Mouse (Mus musculus) cerebellum, adult 11-12 months (tissue): ENCODE data around the gene Tbc1d1.
A peak's percentile ranks its signal among the peaks of the same experiment; 100 is the strongest.

Experiments
- DNase-seq: peaks from one replicate; pipeline ENCODE4 v3.0.0; 2022

Gene Tbc1d1

DNA sequence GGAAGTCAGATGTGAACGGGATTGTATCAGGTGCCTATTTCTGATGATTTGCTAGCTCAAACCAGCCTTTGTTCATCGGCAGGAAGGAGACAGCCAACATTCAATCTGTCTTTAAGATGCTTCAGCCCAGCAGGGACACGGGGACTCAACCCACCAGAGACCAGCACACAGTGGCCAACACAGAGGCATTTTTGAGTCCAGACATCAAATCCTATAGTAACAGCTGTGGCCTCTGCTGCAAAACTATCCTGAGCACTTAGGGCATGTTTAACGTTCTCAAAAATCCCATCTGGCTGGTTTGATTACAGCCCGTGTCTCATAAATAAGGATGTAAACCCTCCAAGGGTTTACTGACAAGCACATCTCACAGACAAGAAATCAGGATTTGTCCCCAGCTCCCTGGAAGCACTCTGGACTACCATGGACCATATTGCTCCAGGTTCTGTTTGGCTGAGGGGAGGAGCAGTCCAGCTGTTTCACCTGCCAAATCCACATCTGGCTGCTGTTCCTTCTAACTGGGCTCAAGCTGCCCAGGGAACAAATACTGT lies 207.8 kb downstream of the Tbc1d1 start:
- no peak for DNase-seq

DNA sequence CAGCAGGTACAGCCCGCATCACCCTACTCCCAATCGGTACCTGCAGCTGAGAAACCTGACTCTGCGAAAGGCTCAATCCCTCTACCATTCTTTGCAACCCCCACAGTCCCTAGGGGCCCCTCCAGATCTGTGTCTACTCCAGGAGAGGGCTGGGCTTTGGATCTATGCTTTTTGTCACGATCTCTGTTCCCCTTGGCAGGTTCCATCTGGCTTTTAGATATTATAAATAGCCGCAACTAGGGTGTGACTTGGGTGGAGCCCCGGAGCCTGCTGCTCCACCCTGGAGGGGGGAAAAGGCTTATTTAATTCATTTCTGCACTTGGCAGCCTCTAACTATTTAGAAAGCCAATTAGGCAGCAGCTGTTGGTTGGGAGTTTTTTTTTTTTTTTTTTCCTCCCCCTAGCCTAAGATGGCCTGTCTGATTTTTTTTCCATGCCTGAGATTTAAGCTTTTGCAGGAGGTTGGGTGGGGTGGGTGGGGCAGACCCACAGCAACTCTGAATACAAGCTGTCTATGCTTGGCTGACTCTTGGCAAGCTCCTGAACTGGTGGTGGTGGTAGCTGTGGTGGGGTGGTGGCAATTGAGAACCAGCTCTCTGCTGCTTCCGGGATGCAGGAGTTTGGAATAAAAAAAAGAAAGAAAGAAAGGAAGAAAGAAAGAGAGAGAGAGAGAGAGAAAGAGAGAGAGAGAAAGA lies 208.5 kb downstream of the Tbc1d1 start:
- no peak for DNase-seq

DNA sequence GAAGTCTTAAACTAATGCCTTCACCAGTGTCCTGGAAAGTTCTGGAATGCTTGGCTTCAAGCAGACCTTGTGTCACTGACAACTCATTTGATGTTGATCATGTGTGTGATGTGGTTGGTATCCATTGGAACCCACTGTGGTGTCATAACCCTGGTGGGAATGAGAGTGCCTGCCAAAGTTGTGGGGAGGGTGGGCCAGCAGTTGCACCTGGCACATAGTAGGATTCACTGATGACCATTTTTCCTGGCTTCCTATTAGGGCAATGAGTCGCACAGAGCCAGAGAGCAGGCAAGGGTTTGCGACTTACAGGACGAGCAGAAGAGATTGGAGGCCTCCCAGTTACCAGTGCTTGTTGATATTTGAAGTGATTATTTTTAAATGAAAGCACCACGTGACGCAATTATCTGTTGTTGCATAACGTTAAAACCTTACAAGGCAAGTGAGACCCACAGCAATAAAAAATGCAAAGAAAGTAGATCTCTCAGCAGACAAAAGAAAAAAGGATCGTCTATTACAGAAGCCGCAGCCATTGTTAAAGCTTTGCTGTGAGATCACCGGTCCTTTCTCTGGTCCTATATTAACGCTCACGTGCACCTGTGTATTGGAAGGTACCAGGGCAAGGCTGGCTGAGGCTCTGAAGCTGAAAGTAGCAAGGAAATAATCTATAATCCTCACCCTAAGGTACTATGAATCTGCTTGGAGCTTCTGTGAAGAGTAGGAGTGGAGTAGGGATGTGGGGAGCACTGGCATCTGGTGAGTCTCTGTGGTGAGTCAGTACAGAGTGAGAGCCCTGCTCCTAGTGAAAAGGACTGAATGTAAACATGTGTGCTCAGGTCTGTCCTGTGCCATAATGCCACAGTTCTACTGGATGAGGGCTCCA lies 209.3 kb downstream of the Tbc1d1 start:
- no peak for DNase-seq

DNA sequence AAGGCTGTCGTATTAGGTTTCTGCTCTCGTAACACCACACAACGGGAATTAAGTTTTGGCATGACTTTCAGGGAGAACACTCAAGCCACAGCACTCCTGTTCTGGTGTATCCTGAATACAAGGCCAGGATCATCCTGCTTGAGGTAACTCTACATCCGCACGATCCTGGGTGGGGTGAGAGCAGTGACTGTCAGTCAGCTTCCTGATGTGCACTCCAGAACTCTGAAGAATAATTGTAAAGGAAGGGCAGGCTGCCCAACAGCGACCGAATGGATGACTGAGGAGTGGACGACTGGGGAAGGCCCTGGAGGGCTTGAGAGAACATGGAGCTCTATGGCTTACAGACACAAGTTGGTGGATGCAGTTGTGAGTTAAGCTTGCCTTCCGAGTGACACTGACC lies 210.0 kb downstream of the Tbc1d1 start:
- no peak for DNase-seq

DNA sequence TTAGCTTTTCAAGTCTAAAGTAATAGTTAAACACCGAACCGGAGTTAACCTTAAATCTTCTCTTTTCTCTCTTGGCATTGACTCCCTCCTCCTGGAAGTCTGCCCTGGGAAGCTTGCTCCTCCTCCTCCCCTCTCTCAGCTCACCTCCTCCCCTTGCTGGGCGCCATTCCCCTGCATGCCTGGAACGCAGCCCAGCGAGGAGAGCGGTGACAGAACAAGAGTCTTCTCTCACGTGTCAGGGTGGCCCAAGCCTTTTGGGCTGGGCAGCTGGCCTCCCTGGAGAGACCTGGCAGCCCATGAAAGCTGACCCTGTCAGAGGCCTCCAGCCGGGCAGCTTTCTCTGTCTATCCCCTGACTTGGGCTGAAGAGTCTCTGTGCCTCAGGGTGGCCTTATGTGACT lies 211.3 kb downstream of the Tbc1d1 start:
- peak; percentile 15 for DNase-seq

DNA sequence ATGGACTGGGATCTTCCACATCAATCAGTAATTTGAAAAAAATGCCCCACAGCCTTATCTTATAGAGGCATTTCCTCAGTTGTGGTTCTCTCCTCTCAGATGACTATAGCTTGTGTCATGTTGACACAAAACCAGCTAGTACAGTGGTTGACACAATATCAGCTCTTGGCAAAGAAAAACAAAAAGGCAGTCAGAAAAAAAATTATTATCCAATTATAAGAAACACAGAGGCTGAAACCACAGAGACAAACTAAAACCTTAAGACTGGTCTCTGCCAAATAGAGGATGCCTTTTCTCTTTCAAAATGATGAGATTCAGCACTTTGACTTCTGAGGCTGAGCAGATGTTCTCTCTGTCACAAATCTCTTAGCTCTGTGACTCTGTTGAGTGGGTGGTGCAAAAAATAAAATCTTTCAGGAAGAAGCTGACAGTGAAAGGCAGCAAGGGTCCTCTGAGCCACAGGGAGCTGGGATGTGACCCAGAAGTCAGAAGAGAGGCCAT lies 215.3 kb downstream of the Tbc1d1 start:
- DNase-seq: no peak

DNA sequence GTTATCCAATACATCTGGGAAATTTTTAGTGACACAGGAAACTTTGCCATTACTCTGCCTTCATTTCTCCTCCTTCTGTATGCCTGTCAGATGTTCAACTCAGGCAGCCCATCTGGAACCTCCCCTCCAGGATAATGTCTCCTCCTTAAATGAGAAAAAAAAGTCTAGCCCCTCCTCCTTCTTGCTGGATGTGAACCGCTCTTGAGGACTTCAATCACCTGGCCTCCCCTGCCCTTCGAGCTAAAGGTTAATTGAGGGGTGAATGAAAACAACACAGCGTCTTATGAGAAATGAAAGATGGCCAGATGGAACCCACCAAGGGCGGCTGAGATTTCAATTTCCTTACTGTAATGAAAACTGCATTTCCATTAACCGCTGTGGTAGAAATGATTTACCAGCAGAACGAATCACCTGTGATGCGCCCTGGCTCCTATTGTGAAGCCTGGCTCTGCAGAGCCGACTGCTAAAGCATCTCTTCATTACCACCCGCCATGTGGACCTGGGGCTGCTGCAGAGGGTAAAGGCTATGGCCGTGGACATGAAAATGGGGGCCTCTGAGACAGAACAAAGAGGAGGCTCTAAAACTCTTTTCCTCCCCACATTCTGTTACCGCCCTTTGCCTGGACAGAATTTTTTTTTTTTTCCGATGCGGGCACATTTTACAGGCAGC lies 216.3 kb downstream of the Tbc1d1 start:
- DNase-seq: no peak

DNA sequence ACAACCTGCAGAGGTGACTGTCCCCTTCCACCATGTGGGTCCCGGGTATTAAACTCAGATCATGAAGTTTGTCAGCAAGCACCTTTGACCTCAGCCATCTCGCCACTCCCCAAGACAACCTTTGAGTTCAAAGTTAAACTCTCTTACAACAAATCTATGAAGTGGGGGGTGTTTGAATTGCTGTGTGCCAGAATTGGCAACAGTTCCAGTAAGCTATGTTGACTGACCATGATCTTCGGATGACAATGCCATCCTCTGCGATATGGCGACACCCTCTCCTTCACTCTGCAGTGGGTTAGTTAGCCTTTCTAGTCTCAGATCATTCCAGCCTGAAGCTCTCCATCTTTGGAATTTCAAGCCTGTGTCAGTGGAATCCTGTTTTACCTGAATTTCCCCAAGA lies 217.6 kb downstream of the Tbc1d1 start:
- DNase-seq: no peak

DNA sequence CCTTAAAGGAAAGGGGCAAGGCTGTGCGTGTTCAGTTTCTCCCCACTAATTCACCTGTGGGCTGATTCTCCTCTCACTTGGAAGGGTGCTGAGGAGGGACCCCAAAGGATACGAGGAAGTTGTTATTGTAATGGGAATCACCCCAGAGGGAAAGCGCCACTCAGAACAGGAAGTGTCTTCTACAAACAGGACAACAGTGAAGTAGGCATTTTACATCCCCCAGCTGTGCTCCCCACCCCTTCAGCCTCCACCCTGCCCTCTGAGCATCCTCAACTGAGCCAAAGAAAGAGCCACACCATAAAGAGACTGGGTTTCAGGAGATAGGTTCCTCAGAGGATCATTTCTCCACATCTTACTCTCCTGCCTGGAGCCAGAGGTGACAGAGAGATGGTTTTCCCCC lies 219.7 kb downstream of the Tbc1d1 start:
- DNase-seq: no peak

DNA sequence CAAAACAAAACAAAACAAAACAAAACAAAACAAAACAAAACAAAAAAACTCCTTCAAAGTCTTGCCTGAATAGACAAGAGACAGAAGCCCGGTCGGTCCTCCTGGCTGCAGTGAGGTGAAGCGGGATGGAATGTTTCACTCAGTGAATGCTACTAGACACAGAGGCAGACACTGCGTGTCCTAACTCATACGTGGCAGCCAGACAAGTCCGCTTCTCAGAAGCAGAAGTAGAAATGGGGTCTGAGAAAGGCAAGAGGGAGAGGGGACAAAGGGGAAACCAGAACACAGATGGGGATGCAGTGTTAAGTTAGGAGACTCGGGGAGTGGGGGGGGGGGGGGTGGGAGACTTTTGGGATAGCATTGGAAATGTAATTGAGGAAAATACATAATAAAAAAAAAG lies 220.4 kb downstream of the Tbc1d1 start:
- DNase-seq: no peak

DNA sequence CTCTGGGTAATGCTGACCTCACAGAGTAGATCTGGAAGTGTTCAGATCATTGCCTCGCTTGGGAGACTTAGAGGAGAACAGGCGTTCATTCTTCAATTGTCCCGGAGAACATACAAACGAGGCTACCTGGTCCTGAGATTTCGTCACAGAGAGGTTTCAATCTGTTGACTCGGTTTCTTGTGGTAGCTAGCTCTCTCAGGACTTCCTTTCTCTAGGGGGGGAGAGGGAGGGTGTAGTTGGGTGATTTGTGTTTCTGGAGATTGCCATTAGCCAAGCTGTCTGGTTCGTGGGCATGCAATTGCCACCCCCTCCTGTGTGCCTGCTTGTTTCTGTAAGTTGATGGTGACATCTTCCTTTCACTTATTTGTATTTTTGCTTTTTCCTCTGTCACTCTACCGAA lies 221.6 kb downstream of the Tbc1d1 start:
- no peak for DNase-seq

DNA sequence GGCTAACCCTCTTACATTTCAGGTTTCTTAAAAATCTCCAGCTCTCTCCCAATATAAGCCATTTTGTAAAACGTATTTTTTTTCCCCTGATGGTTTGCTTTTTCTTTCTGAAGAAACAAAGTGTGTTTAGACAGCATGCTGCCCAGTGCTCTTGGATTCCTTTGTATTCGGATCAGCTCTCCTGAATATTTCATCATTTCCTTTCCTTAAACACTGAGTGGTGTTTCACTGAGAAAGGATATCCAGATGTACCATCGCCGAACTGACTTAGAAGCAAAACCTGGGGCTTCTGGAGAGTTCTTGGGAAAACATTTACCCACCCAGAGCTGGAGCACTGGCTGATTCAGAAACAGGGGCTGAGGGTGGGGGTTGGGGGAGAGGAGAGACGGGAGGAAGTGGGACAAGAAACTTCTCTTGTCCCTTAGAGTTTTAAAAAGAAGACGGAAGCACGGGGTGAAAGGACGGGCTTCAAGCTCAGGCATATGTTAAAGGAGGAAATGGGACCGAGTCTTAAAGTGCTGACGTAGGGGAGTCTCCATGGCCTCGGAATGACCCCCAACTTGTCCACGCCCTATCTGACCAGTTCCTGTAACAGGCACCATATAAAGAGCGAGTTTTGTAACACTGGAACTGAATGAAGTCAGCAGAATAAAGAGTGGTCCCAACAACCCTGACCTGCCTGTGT lies 222.6 kb downstream of the Tbc1d1 start:
- no peak for DNase-seq

DNA sequence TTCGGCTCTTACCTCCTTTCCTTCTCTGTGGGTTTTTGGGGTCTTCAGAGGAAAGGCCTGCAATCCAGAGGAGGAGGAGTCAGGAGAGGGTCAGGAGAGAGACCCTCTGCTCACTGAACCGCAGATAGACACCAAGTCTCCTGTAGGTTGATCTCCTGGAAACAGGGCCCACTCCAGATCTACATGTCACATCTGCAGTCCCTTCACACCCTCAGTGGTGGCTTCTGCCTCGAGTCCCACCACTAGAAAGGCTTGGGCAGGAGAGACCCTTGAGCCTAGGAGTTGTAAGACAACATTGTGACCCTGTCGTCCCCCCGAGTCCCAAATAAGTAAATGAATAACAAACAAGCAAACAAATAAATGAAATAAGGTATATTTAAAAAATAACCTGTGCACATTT lies 223.7 kb downstream of the Tbc1d1 start:
- DNase-seq: no peak

DNA sequence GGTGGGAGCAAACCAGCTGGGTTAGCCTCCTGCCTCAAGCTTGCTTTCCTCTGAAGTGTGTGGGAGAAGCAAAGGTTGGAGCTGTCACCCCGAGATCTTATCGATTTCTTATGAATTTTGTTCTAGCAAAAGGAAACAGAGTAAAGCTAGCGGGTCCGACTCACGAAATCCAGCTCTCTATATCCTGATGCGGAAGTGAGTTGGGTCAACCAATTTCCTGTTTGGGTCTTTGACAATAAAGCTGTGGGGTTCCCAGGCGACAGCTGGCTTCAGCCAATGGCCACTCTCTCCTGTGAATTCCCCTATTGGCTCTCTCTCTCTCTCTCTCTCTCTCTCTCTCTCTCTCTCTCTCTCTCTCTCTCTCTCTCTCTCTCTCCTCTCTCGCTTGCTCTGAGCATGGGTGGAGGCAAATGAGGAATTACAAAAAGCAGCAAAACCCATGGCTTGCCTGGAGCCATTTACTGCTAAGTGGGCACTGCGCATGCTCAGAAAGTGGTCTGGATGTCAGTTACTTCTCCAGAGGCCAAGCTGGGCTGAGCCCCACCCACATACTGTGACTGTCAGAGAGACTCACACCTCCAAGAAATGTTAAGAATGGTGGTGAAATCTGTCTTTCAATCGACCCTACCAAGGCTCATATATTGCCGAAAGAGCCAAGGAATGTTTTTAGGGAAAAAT lies 224.7 kb downstream of the Tbc1d1 start:
- no peak for DNase-seq

DNA sequence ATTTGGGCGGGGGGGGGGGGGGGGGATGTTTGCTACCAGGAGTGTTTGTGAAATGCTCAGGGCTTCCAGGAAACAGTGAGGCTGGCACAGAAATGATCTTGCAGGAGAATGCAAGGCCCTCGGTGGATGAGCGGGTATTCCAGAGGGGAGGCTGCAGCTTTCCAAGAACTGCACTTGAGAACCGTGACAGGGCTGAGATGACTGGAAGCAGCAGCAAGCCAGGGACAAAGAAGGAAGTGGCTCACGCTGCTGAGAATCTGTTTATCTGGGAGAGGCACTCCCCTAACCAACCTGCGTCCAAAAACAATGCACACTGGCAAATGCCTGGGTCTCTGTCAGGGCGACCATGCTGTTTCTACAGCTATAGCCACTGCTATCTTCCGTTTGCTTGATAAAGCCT lies 225.4 kb downstream of the Tbc1d1 start:
- DNase-seq: no peak

DNA sequence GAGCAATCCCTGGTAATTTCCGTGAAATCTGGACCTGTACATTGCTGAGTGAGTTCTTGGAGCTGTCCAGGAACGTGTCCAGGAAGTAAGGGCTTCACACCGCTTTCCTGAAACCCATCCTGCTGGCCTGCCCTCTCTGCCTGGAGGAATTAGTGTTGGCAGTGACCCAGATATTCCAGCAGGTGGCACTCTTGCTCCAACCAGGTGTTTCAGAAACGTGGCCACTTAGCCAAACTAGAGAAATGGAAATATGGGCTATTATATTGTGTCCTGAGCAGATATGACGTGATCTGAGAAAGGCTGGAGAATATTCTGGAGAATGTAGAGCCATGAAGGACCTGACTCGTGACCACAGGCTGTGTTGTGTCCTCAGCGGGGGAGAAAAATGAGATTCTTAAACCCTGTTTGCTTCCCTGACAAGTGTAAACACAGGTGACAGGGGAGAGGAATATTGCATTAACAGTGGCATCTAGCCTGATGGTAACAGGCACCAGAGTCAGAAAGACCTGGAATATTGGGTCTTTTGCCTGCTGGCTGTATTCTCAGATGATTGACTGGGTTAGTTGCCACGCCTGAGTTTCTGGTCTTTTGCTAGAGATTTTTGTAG lies 226.4 kb downstream of the Tbc1d1 start:
- peak; percentile 47 for DNase-seq

DNA sequence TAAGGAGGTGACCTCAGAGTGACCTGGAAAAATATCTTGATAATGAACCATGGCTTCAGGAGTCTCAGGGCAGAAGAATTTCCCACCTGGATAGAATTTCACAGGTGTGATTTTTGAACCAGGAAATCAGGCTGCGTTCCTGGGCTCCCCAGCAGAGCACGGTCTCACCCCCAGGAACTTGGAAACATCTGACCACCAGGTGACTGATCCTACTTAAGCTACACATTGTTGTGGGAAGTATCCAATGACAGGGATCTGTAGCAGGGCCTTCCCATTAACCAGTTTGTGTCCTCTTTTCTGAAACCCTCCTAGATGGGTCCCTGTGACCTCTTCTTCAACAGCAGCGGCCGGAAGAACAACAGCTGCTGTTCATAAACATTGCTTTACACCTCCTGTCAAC lies 227.1 kb downstream of the Tbc1d1 start:
- DNase-seq: no peak

DNA sequence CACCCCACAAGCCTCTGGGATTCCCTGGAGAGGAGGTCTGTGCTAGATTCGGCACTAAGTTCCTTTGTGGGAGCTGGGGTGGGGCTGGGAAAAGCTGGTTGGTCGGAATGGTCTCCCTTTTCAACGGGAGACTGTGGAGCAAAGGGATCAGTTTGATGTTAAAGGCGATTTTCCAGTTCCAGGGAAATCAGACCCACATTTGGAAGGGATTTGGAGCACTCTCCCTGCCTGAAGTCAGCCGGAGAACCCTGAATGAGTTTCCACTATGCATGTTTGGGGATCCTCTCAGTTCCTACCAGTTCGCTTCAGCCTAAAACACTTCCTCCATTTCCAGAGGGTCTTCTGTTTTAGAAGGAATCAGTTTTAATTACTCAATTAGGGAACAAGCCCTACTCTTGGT lies 228.4 kb downstream of the Tbc1d1 start:
- no peak for DNase-seq

DNA sequence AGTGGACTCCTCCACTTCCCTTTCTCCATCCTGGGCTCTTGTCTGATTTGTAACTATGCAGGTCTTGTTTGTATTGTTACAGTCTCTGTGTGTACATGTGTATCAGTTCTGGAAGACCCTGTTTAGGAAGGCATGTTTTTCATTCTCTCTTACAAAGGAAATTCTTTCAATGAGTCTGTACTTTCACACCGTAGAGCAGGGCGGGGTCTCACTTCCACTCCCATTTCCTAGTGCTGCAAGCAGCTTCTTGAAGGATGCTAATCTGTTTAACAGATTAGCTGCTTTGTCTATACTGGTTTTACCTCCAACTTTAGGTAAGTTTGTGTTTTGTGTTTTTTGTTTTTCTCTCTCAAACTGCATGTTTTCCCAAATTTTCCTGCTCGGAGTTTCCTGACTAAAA lies 230.9 kb downstream of the Tbc1d1 start:
- no peak for DNase-seq

DNA sequence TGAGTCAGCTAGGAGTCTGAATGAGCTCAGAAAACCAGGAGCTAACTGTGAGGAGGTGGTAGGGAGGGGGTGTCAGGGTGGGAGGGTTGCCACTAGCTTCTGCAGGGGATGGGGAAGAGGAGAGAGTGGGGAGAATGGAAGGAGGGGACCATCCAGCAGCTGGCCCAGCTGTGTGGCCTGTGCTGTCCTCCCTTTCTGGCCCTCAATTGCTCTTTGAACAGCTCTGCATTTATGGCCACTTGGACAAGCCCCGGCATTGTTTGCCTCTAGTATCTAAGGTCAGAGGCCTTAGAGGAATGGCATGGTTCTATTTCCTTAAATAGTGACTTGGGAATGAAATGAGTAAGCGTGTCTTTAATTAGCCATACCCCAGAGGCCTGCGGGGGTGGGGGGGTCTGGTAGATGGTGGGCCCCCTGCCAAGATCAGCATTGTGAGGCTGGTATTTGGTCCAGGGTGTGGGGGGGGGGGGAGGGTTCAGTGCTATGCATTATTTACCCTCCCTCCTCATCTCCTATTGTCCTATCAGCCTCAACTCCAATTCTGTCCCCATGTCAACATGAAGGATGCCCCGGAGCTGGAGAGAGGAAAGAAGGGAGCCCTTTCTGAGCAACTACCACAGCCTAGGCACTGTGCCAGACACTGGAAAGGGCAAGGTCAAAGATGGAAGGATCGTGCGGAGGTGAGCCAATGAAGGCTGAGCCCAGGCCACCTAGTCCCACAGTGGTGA lies 233.3 kb downstream of the Tbc1d1 start:
- no peak for DNase-seq

DNA sequence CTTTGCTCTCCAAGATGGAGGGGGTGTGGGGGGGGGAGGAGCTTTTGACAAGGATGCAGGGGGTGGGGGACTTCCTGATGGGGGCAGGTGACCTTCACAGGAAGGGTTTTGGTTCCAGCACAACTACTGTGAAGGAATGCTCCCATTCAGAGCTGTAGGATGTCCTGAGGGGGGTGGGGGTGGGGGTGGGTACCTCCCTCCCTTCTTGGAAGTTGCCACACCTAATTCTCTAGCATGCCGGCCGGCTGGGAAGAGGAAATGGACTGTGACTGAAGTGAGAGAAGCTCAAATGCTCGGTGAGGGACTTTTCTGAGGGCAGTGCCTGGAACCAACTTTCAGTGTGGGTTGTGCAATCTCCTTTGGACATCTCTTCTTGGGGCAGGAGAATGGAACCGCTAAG lies 235.2 kb downstream of the Tbc1d1 start:
- no peak for DNase-seq
